Mouse (Mus musculus) brain, embryonic 14.5 days (tissue): ENCODE data around the gene Hpf1.

Source experiments
- CTCF ChIP-seq: fragments of 200-500 bp; IDR thresholded peaks from 2 replicates; pipeline ENCODE4 v1.5.1; 2012; ENCODE audit warnings: inconsistent platforms, mild to moderate bottlenecking, moderate library complexity, borderline replicate concordance; ENCODE audit not compliant: insufficient read depth, insufficient read length; ENCODE audit errors: extremely low read depth
- POLR2A ChIP-seq: fragments of 200-500 bp; IDR thresholded peaks from 2 replicates; pipeline ENCODE4 v1.6.1; 2012; ENCODE audit warnings: mild to moderate bottlenecking, inconsistent platforms, borderline replicate concordance; ENCODE audit not compliant: poor library complexity, insufficient read depth, insufficient read length, severe bottlenecking; ENCODE audit errors: extremely low read depth

- no peak for TF ChIP-seq POLR2A
- no peak for TF ChIP-seq CTCF
Observed at GRCm38 (mm10) chr8:60942867-60943266, 52.6 kb downstream of the Hpf1 start.
